Mouse (Mus musculus) frontal cortex, postnatal 36 days (tissue): ENCODE measurements around the gene Gm5796.
"Not testable (repeated sequence)": the region's sequence is repeated elsewhere in the genome, so short reads cannot be mapped to it uniquely, and the experiment has no call there.

ENCODE experiments used
- DNase-seq, 2 experiments: peaks; one replicate each; pipeline ENCODE4 v3.0.0; 2022; ENCODE audit warnings: low spot score in 2 of 2

Gene Gm5796

DNA sequence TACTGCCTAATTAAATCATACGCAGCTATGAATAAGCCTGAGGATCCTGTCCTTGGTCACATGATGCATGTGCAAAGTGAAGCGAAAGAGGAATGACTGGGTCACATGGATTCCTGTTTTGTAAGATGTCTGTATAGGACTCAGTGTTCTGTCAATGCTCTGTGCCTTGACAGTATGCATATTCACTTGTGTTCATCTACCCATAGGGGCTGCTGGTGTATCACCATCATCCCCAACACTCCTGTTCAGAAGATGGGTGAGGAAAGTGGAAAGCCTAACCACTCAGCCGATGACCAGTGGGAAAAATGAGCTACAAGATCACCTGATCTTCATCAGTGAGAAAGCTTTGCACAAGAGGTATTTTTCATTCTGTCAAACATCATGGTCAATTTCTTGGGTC, at the start of gene Gm5796:
Gm5796 (plus strand) TSS at position 301 of the 400 bp plus-strand sequence.
- not testable (repeated sequence) for DNase-seq

DNA sequence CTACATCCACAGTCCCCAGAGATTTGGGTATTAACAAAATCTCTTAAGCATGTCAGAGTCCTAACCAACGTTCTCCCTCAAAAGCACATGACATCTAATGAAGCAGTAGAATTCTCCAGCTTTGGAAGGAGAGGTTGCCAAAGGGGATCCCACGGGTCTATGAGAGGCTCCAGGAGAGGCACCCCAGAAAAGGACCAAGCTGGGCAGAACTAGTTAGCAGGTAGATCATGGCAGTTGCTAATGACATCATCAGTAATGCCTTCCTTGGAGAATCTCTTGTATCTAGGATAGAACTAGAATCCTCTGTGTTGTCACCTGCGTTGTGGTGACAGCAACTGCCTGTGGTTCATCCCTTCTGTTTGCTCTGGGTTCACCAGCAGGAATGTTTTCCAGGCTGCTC, 25.6 kb upstream of the Gm5796 start, which contains the start of gene Gm3099:
Gm3099 (plus strand) TSS at position 301 of the 400 bp plus-strand sequence.
- DNase-seq = not testable (repeated sequence)

- not testable (repeated sequence) for DNase-seq
These were observed 60.1 kb downstream of the Gm5796 start, which contains the start of gene Gm3115 for GRCm38 (mm10) chr14:4083820-4084219. Gene Gm3115 (plus strand): TSS chr14:4084120.
